Mouse (Mus musculus) megakaryocyte, embryonic 14.5 days (primary cell): ENCODE results near the gene Meis3.

Experiments used
- FLI1 ChIP-seq: IDR thresholded peaks from 2 replicates; pipeline ENCODE4 v1.6.1; 2012; ENCODE audit warnings: low read length, inconsistent platforms, mixed read lengths
- GATA1 ChIP-seq: IDR thresholded peaks from 3 replicates; pipeline ENCODE4 v1.6.1; 2012; ENCODE audit warnings: mixed read lengths, low read length, inconsistent platforms, borderline replicate concordance

DNA sequence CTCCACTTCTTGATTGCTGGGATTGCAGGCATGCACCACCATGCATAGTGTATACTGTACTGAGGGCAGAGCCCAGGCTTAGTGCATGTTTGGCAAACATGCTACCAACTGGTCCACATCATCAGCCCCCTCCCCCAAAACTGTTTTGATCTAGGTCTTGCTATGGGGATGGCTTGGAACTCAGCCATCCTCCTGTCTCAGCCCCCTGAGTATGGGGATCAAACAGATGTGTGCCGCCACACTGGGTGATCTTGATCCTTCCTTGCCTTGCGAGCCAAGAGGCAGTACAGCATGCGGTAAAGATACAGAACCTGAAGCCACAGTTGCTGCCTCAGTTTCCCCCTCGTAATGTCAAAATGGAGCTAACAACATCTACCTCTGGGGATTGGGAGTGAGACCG lies 46.0 kb upstream of the Meis3 start:
- no peak for TF ChIP-seq GATA1
- TF ChIP-seq FLI1 = no peak
